Mouse (Mus musculus) forebrain, postnatal 0 days (tissue): ENCODE measurements around the gene Mdk. TPM values are rescaled to one million over a fixed set of nuclear protein-coding genes. Genes with fewer than 3 reads are reported as not detected.
A peak's percentile ranks its signal among the peaks of the same experiment; 100 is the strongest.

Experiments
- ATAC-seq: fragments of 200-750 bp; cut with Nextera tagmentation; 2 replicates; pipeline ENCODE4 v1.8.0; 2017; ENCODE audit warnings: mild to moderate bottlenecking, moderate library complexity
- DNase-seq: peaks from one replicate; pipeline ENCODE4 v3.0.0-alpha.2; 2015
- H3K27ac ChIP-seq: fragments of 300-500 bp; sonication (generic); 2 replicates; pipeline ENCODE4 v1.5.1; 2014; ENCODE audit warnings: low read depth, mild to moderate bottlenecking, antibody characterized with exemption, low read length, moderate library complexity, mixed read lengths
- H3K27me3 ChIP-seq: fragments of 300-500 bp; sonication (generic); 2 replicates; pipeline ENCODE4 v1.6.1; 2014; ENCODE audit warnings: mild to moderate bottlenecking, low read length, mixed read lengths; ENCODE audit not compliant: insufficient read depth
- H3K36me3 ChIP-seq: fragments of 300-500 bp; sonication (generic); 2 replicates; pipeline ENCODE4 v1.6.1; 2014; ENCODE audit warnings: mild to moderate bottlenecking, moderate library complexity; ENCODE audit not compliant: insufficient read depth
- H3K4me1 ChIP-seq: fragments of 300-500 bp; sonication (generic); 2 replicates; pipeline ENCODE4 v1.6.1; 2014; ENCODE audit warnings: antibody characterized with exemption; ENCODE audit not compliant: insufficient read depth
- H3K4me2 ChIP-seq: fragments of 300-500 bp; sonication (generic); 2 replicates; pipeline ENCODE4 v1.6.1; 2014; ENCODE audit warnings: low read depth, mild to moderate bottlenecking, moderate library complexity
- H3K4me3 ChIP-seq: fragments of 300-500 bp; sonication (generic); 2 replicates; pipeline ENCODE4 v1.5.1; 2014; ENCODE audit warnings: low read depth, low read length, mixed read lengths
- H3K9ac ChIP-seq: fragments of 300-500 bp; sonication (generic); 2 replicates; pipeline ENCODE4 v1.6.1; 2014; ENCODE audit warnings: mild to moderate bottlenecking
- H3K9me3 ChIP-seq: fragments of 300-500 bp; sonication (generic); 2 replicates; pipeline ENCODE4 v1.6.1; 2016; ENCODE audit warnings: low read length
- CTCF ChIP-seq: sonication (generic); IDR thresholded peaks from 2 replicates; pipeline ENCODE4 v1.5.1; 2016; ENCODE audit warnings: antibody characterized with exemption, control low read depth, low read depth
- WGBS: fragments of 180-500 bp; shearing (Covaris S2); extraction: QIAGEN DNeasy Blood & Tissue Kit; methylation state at CpG from one replicate; pipeline ENCODE4 v1.1.7; 2014; 5-methylcytosine and 5-hydroxymethylcytosine counted together
- polyA plus RNA-seq: library from polyadenylated mRNA; unstranded; fragments of >200 nt; fragmentation: Nextera tagmentation; extraction: Ambion mirVana; gene quantifications from 2 replicates; pipeline ENCODE4 v1.2.1, GENCODE M21; 2015
- total RNA-seq: library from RNA; depleted of rRNA; stranded (reverse); fragments of >200 nt; gene quantifications from 2 replicates; pipeline ENCODE4 v1.2.3, GENCODE M21; 2014

Gene Mdk
- total and polyA plus RNA-seq, 2 experiments from 2014 or later: 75.5 to 121 TPM

DNA sequence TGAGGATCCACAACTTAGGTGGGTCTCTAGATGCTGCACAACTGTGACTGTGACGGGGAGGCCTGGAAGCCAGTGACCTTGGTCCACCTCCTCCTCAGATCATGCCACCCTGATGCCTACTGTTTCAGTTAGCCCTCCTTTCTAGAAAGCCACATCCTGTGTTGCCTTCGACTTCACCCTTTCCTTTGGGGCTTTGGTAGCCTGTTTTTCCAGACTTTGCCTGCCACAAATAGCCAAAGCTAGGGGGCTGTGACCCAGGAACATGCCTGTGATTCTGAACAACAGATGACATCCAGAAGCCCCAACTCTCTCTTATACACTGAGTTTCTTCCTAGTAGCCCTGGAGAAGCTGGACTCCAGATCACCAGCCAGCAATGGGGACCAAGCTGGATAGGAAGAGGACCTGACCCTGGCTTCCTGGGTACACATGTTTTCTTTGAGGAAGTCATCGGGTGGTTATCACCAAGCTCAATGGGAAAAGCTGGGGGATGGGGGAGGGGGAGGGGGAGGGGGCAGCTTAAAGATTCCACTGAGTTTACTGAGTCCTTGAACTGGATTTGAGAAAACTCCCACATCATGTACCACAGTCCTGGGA lies 32.6 kb upstream of the Mdk start:
- Histone ChIP-seq H3K9ac (no peak overlapping the region), H3K36me3 (no peaks in the 10 kb centered on the region), H3K9me3 (no peaks in the 10 kb centered on the region), H3K4me2 (no peak overlapping the region), H3K4me1 (peaks cover 6% of the 10 kb centered on the region; the same call in 1 of the 2 replicates), H3K27me3 (no peaks in the 10 kb centered on the region), H3K27ac (no peak overlapping the region), H3K4me3 (no peak overlapping the region)
- WGBS: 87% methylated on average over 3 of the region's 3 CpGs
- no peak for TF ChIP-seq CTCF
- DNase-seq (no peak), ATAC-seq (no peak)

DNA sequence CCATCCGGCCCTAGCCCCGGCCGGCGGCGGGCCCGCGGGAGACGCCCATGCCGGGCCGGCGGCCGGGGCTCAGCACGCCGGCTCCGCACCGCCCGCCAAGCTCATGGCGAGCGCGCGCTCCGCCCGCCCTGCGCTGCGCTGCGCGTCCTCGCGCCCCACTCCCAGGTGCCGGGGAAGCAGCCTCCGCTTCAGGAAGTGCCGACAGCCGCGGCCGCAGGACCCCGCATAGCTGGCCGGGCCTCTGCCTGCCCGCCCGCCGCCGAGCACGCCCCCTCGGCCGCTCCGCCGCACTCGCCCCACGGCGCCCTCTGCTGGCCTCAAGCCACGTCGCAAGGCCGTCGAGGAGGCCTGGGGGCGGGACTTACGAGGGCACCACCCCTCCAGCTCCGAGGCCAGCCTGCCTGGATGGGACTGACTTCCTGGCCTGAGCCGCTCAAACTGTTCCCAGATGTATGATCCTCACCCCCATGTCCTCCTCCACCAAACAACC lies 31.4 kb upstream of the Mdk start:
- Histone ChIP-seq H3K36me3 (no peaks in the 10 kb centered on the region), H3K4me3 (peak overlapping the region; percentile 87)
- TF ChIP-seq CTCF: peak; percentile 85

DNA sequence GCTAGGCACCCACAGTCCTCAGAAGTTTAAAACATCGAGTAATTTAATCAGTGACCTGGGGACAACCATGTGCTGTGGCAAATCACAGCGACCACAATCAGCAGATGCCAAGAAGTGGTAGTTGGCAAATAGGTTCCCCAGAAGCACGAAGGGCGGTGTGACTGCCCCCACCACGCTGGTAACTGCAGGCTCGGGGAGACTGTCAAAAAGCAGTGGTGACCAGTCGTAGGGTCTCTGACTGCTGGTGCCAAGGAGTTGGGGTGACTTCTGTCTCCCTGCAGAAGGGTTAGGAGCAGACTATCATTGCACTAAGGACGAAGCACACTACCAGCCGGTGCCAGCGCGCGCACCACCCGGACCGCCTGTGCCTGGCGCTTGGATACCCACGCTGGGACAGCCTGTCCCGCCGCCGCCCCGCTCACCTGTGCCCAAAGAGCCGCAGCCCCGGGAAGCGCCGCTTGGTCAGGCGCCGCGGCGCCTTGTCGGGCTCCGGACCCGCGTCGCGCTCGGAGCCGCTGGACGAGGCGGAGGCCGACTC lies 30.8 kb upstream of the Mdk start:
- peak overlapping the region; percentile 71; the same call in 1 of the 2 replicates for H3K27ac ChIP-seq
- TF ChIP-seq CTCF: no peak
- H3K4me1 ChIP-seq: peaks cover 6% of the 10 kb centered on the region; the same call in 1 of the 2 replicates
- H3K9ac ChIP-seq: peak overlapping the region; percentile 81
- no peaks in the 10 kb centered on the region for H3K36me3 ChIP-seq
- peak overlapping the region; percentile 85 for H3K4me2 ChIP-seq
- 2% methylated on average over 39 of the region's 39 CpGs for WGBS
- peak overlapping the region; percentile 87 for H3K4me3 ChIP-seq
- H3K9me3 ChIP-seq: no peaks in the 10 kb centered on the region
- ATAC-seq (peak; percentile 51), DNase-seq (no peak)
- no peaks in the 10 kb centered on the region for H3K27me3 ChIP-seq

More for the DNA sequence above, 31.4 kb upstream of the Mdk start:
- Histone ChIP-seq H3K9ac (peak overlapping the region; percentile 81), H3K4me2 (peak overlapping the region; percentile 85), H3K27ac (peak overlapping the region; percentile 71; the same call in 1 of the 2 replicates), H3K27me3 (no peaks in the 10 kb centered on the region), H3K4me1 (peaks cover 6% of the 10 kb centered on the region; the same call in 1 of the 2 replicates), H3K9me3 (no peaks in the 10 kb centered on the region)
- WGBS: 1% methylated on average over 55 of the region's 57 CpGs
- ATAC-seq (peak; percentile 94), DNase-seq (peak; percentile 93)

GRCm38 (mm10) chr2:91961901-91962761 lies 30.0 kb upstream of the Mdk start:
- Histone ChIP-seq H3K4me1 (peaks cover 6% of the 10 kb centered on the region; the same call in 1 of the 2 replicates), H3K4me2 (peak overlapping the region; percentile 85), H3K27ac (no peak overlapping the region), H3K27me3 (no peaks in the 10 kb centered on the region), H3K4me3 (peak overlapping the region; percentile 87), H3K9me3 (no peaks in the 10 kb centered on the region), H3K9ac (peak overlapping the region; percentile 81), H3K36me3 (no peaks in the 10 kb centered on the region)
- TF ChIP-seq CTCF: no peak
- no peak for DNase-seq
- no peak for ATAC-seq
- 63% methylated on average over 4 of the region's 4 CpGs for WGBS

DNA sequence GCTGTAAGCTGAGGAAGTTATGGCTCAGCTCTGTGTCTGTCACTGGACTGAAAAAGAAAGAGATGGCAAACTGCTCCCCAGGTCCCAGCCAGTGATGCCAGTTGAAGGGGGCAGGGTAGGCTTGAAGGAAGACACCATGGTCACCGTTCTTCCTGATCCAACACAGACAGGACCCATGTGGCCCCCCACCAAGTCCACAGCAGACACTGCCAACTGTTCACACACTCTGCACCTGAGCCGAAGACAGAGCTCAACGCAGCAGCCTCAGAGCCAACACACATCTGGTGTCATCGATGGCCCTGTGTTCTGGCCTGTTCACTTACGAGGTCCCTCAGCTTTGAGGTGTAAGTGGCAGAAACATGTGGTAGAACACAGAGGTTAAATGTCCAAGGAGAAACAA lies 28.4 kb upstream of the Mdk start:
- Histone ChIP-seq H3K9ac (no peak overlapping the region), H3K4me2 (no peak overlapping the region), H3K27me3 (no peaks in the 10 kb centered on the region), H3K27ac (no peak overlapping the region), H3K4me3 (no peak overlapping the region), H3K36me3 (no peaks in the 10 kb centered on the region), H3K4me1 (peaks cover 8% of the 10 kb centered on the region), H3K9me3 (no peaks in the 10 kb centered on the region)
- 87% methylated on average over 5 of the region's 5 CpGs for WGBS
- ATAC-seq (no peak), DNase-seq (no peak)
- TF ChIP-seq CTCF: no peak

DNA sequence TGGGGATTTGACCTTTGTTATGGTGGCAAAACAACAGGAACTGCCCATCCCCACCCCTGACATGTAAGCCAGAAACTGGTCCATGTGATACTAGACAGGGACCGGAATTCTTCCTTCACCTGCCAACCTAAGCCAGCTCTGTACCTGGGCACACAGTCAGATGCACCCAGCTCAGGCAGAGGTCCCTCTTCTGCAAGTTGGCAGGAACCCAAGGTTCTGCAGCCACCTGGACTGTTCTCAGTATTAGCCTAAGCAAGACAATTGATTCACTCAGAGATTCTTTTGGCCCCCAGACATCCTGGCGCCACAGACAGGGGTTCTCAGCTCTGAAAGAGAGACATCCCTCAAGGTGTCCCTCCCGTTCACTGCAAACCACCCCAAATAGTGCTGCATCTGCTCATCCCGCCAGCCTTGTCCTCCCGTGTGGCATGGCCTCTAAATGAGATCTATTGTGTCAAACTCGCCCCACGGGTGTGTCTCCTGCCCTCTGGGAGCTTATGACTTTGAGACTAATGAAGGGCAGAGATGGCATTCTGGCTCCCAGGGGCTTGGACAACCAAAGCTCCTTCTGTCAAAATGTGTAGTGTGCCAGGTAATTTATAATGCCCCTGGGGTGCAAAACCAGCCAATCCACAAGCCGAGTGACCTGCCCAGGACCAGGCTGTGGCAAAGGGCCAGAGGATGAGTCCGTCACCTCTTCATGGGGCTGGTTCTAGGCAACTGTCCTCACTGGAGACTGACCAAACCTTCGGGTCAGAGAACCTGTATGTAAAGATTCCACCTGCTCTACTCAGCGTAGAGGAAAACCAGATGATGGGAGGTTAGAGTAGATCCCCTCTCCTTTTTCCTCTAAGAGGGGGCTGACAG lies 27.7 kb upstream of the Mdk start:
- H3K27me3 ChIP-seq: no peaks in the 10 kb centered on the region
- H3K4me3 ChIP-seq: no peak overlapping the region
- WGBS: 75% methylated on average over 11 of the region's 11 CpGs
- DNase-seq (no peak), ATAC-seq (no peak)
- no peaks in the 10 kb centered on the region for H3K9me3 ChIP-seq
- TF ChIP-seq CTCF: no peak
- no peak overlapping the region for H3K4me2 ChIP-seq
- H3K4me1 ChIP-seq: peaks cover 8% of the 10 kb centered on the region
- no peak overlapping the region for H3K9ac ChIP-seq
- H3K36me3 ChIP-seq: no peaks in the 10 kb centered on the region
- no peak overlapping the region for H3K27ac ChIP-seq
